Mouse (Mus musculus) kidney, embryonic 14.5 days (tissue): ENCODE measurements around the gene Rps26. TPM values are rescaled to one million over a fixed set of nuclear protein-coding genes. Genes with fewer than 3 reads are reported as not detected.

Experiments
- ATAC-seq: fragments of 200-750 bp; cut with Nextera tagmentation; 2 replicates; pipeline ENCODE4 v1.8.0; 2017; ENCODE audit warnings: moderate number of reproducible peaks, mild to moderate bottlenecking, moderate TSS enrichment, moderate library complexity; ENCODE audit not compliant: low FRiP score, low TSS enrichment
- H3K27ac ChIP-seq: fragments of 300-500 bp; sonication (generic); 2 replicates; pipeline ENCODE4 v1.5.1; 2014; ENCODE audit warnings: low read depth, mild to moderate bottlenecking, low read length, moderate library complexity, mixed read lengths
- H3K27me3 ChIP-seq: fragments of 300-500 bp; sonication (generic); 2 replicates; pipeline ENCODE4 v1.6.1; 2014; ENCODE audit warnings: mild to moderate bottlenecking, low read length; ENCODE audit not compliant: control insufficient read depth, insufficient read depth
- H3K36me3 ChIP-seq: fragments of 300-500 bp; sonication (generic); 2 replicates; pipeline ENCODE4 v1.6.1; 2014; ENCODE audit warnings: low read length, mixed read lengths; ENCODE audit not compliant: control insufficient read depth, insufficient read depth
- H3K4me1 ChIP-seq: fragments of 300-500 bp; sonication (generic); 2 replicates; pipeline ENCODE4 v1.6.1; 2014; ENCODE audit warnings: low read length, mixed read lengths; ENCODE audit not compliant: control insufficient read depth, insufficient read depth
- H3K4me2 ChIP-seq: fragments of 300-500 bp; sonication (generic); replicated peaks from 2 replicates; pipeline ENCODE4 v1.6.1; 2014; ENCODE audit warnings: low read depth, mild to moderate bottlenecking, low read length
- H3K4me3 ChIP-seq: fragments of 300-500 bp; sonication (generic); 2 replicates; pipeline ENCODE4 v1.5.1; 2014; ENCODE audit warnings: mild to moderate bottlenecking, low read length
- H3K9ac ChIP-seq: fragments of 300-500 bp; sonication (generic); 2 replicates; pipeline ENCODE4 v1.6.1; 2014; ENCODE audit warnings: low read depth, mild to moderate bottlenecking, low read length, moderate library complexity
- H3K9me3 ChIP-seq: fragments of 300-500 bp; sonication (generic); 2 replicates; pipeline ENCODE4 v1.6.1; 2016; ENCODE audit warnings: low read length; ENCODE audit not compliant: control insufficient read depth
- WGBS: fragments of 180-500 bp; shearing (Covaris S2); extraction: QIAGEN DNeasy Blood & Tissue Kit; methylation state at CpG from one replicate; pipeline ENCODE4 v1.1.7; 2014; 5-methylcytosine and 5-hydroxymethylcytosine counted together
- polyA plus RNA-seq: library from polyadenylated mRNA; unstranded; fragments of >200 nt; fragmentation: Nextera tagmentation; extraction: Ambion mirVana; gene quantifications from 2 replicates; pipeline ENCODE4 v1.2.1, GENCODE M21; 2014

The Rps26 gene
- polyA plus RNA-seq, 1 experiment from 2014 or later, result 1,019 TPM

- 21% methylated on average over 2 of the region's 2 CpGs for WGBS
These were observed 28.1 kb downstream of the Rps26 start for GRCm38 (mm10) chr10:128598476-128598875.

GRCm38 (mm10) chr10:128592797-128593196 lies 33.8 kb downstream of the Rps26 start:
- no peak for ATAC-seq
- H3K27ac ChIP-seq, result no peak overlapping the region
- no peak overlapping the region for H3K4me3 ChIP-seq
- no peaks in the 10 kb centered on the region for H3K9me3 ChIP-seq
- WGBS, result 82% methylated on average over 5 of the region's 5 CpGs
- no peak overlapping the region for H3K4me2 ChIP-seq
- H3K9ac ChIP-seq, result no peak overlapping the region
- H3K4me1 ChIP-seq, result 0 out of 2 replicates have a peak, but pooled peaks cover 3% of the 10 kb centered on the region
- H3K36me3 ChIP-seq, result no peaks in the 10 kb centered on the region
- H3K27me3 ChIP-seq, result peaks cover 23% of the 10 kb centered on the region

More at GRCm38 (mm10) chr10:128598476-128598875, 28.1 kb downstream of the Rps26 start:
- Histone ChIP-seq H3K4me2 (no peak overlapping the region), H3K36me3 (no peaks in the 10 kb centered on the region), H3K4me3 (no peak overlapping the region), H3K9ac (no peak overlapping the region), H3K27me3 (no peaks in the 10 kb centered on the region), H3K27ac (no peak overlapping the region), H3K4me1 (no peaks in the 10 kb centered on the region), H3K9me3 (no peaks in the 10 kb centered on the region)
- ATAC-seq, result no peak

- no peak overlapping the region for H3K9ac ChIP-seq
- 85% methylated on average over 6 of the region's 6 CpGs for WGBS
- ATAC-seq, result no peak
- no peak overlapping the region for H3K4me2 ChIP-seq
- peaks cover 25% of the 10 kb centered on the region for H3K27me3 ChIP-seq
- no peak overlapping the region for H3K4me3 ChIP-seq
- H3K36me3 ChIP-seq, result no peaks in the 10 kb centered on the region
- H3K4me1 ChIP-seq, result 0 out of 2 replicates have a peak, but pooled peaks cover 3% of the 10 kb centered on the region
- no peaks in the 10 kb centered on the region for H3K9me3 ChIP-seq
- no peak overlapping the region for H3K27ac ChIP-seq
These were observed 35.1 kb downstream of the Rps26 start for GRCm38 (mm10) chr10:128591436-128591835.

GRCm38 (mm10) chr10:128590193-128590690 lies 36.3 kb downstream of the Rps26 start:
- Histone ChIP-seq H3K4me1 (0 out of 2 replicates have a peak, but pooled peaks cover 3% of the 10 kb centered on the region), H3K27me3 (peaks cover 25% of the 10 kb centered on the region), H3K4me3 (peak overlapping the region; percentile 71), H3K9me3 (no peaks in the 10 kb centered on the region), H3K27ac (peak overlapping the region; percentile 85), H3K9ac (peak overlapping the region; percentile 60), H3K4me2 (peak overlapping the region; percentile 97), H3K36me3 (no peaks in the 10 kb centered on the region)
- WGBS, result under 1% methylated on average over 34 of the region's 43 CpGs
- ATAC-seq, result peak; percentile 51

GRCm38 (mm10) chr10:128589464-128590192 lies 36.9 kb downstream of the Rps26 start, which contains the start of gene Erbb3:
Gene Erbb3 (minus strand): TSS chr10:128589652.
- H3K9me3 ChIP-seq, result no peaks in the 10 kb centered on the region
- H3K27me3 ChIP-seq, result peaks cover 25% of the 10 kb centered on the region
- H3K4me3 ChIP-seq, result peak within 1 kb of the TSS; percentile 71
- no peaks in the 10 kb centered on the region for H3K36me3 ChIP-seq
- peak; percentile 69 for ATAC-seq
- WGBS, result under 1% methylated on average over 43 of the region's 43 CpGs
- peak within 1 kb of the TSS; percentile 60 for H3K9ac ChIP-seq
- H3K4me2 ChIP-seq, result peak within 1 kb of the TSS; percentile 97
- H3K4me1 ChIP-seq, result 0 out of 2 replicates have a peak, but pooled peaks cover 3% of the 10 kb centered on the region
- peak within 1 kb of the TSS; percentile 85 for H3K27ac ChIP-seq

- Histone ChIP-seq H3K9me3 (no peaks in the 10 kb centered on the region), H3K9ac (peak overlapping the region; percentile 60), H3K27me3 (peaks cover 25% of the 10 kb centered on the region), H3K4me2 (peak overlapping the region; percentile 97), H3K36me3 (no peaks in the 10 kb centered on the region), H3K4me1 (peaks cover 3% of the 10 kb centered on the region; the same call in 1 of the 2 replicates), H3K4me3 (peak overlapping the region; percentile 71), H3K27ac (peak overlapping the region; percentile 85)
- peak; percentile 28 for ATAC-seq
- WGBS, result 2% methylated on average over 23 of the region's 23 CpGs
These were observed 37.6 kb downstream of the Rps26 start for GRCm38 (mm10) chr10:128588775-128589463.

DNA sequence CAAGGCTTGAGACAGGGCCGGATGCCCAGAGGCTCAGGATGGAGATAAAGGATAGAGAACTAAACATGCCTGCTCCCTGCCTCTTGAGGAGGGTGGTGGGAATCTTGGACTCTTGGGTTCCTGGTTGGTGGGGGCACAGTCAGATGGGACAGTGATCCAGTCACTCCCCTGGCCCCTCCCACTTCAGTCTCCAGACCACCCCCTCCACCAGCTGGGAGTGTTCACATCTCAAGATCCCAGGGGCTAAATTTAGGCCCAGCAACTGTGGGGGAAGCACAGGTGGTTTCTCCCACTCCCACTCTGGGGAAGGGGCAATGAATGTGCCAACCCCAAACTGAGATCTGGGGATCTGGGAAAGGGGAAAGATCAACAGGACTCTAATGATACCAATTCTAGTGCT lies 38.4 kb downstream of the Rps26 start:
- Histone ChIP-seq H3K4me2 (peak overlapping the region; percentile 33), H3K9ac (no peak overlapping the region), H3K27me3 (peaks cover 25% of the 10 kb centered on the region), H3K4me1 (peaks cover 3% of the 10 kb centered on the region; the same call in 1 of the 2 replicates), H3K36me3 (no peaks in the 10 kb centered on the region), H3K9me3 (no peaks in the 10 kb centered on the region), H3K4me3 (peak overlapping the region; percentile 71), H3K27ac (0 out of 2 replicates have a peak overlapping the region, but pooled peaks have one; percentile 18)
- no peak for ATAC-seq
- 30% methylated on average over 1 of the region's 1 CpGs for WGBS

DNA sequence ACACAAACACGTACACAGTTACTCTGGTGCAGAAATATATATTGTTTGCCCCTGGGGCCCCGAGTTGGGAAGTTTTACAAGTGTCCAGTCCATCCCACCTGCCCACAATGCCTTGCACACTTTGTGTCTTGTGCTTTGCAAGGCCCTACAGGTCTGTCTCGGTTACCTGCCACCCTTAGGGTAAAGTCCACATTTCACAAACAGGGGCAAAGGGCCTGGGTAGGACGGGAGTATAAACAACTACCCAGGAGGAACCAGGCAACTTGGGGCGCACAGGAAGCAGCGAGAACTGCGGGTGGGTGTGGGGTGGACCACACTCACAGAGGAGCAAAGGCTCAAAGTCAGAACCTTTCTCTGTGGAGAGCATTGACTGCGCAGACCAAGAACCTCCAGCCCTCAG lies 38.9 kb downstream of the Rps26 start:
- Histone ChIP-seq H3K27ac (no peak overlapping the region; the same call in 1 of the 2 replicates), H3K27me3 (peaks cover 25% of the 10 kb centered on the region), H3K4me2 (peak overlapping the region; percentile 33), H3K36me3 (no peaks in the 10 kb centered on the region), H3K4me1 (peaks cover 3% of the 10 kb centered on the region; the same call in 1 of the 2 replicates), H3K9me3 (no peaks in the 10 kb centered on the region), H3K9ac (no peak overlapping the region), H3K4me3 (peak overlapping the region; percentile 71; the same call in 1 of the 2 replicates)
- no peak for ATAC-seq
- WGBS, result 55% methylated on average over 8 of the region's 8 CpGs
